Mouse (Mus musculus) midbrain, embryonic 12.5 days (tissue): Measurements from ENCODE around the gene Ccdc155. TPM values are rescaled to one million over a fixed set of nuclear protein-coding genes. Genes with fewer than 3 reads are reported as not detected.
A peak's percentile ranks its signal among the peaks of the same experiment; 100 is the strongest.
"Not testable (repeated sequence)": the region's sequence is repeated elsewhere in the genome, so short reads cannot be mapped to it uniquely, and the experiment has no call there.

Source experiments
- ATAC-seq: fragments of 200-750 bp; cut with Nextera tagmentation; 2 replicates; pipeline ENCODE4 v1.8.0; 2017; ENCODE audit warnings: low read depth, moderate TSS enrichment, moderate library complexity; ENCODE audit not compliant: low FRiP score
- H3K27ac ChIP-seq: fragments of 300-500 bp; sonication (generic); replicated peaks from 2 replicates; pipeline ENCODE4 v1.5.1; 2016; ENCODE audit warnings: mild to moderate bottlenecking
- H3K27me3 ChIP-seq: fragments of 300-500 bp; sonication (generic); 2 replicates; pipeline ENCODE4 v1.6.1; 2016; ENCODE audit warnings: mild to moderate bottlenecking
- H3K36me3 ChIP-seq: fragments of 300-500 bp; sonication (generic); 2 replicates; pipeline ENCODE4 v1.6.1; 2016
- H3K4me1 ChIP-seq: fragments of 300-500 bp; sonication (generic); 2 replicates; pipeline ENCODE4 v1.6.1; 2016
- H3K4me2 ChIP-seq: fragments of 300-500 bp; sonication (generic); replicated peaks from 2 replicates; pipeline ENCODE4 v1.6.1; 2016; ENCODE audit warnings: mild to moderate bottlenecking, moderate library complexity
- H3K4me3 ChIP-seq: fragments of 300-500 bp; sonication (generic); 2 replicates; pipeline ENCODE4 v1.5.1; 2016; ENCODE audit warnings: mild to moderate bottlenecking
- H3K9ac ChIP-seq: fragments of 300-500 bp; sonication (generic); replicated peaks from 2 replicates; pipeline ENCODE4 v1.6.1; 2016; ENCODE audit warnings: mild to moderate bottlenecking, moderate library complexity
- H3K9me3 ChIP-seq: fragments of 300-500 bp; sonication (generic); 2 replicates; pipeline ENCODE4 v1.6.1; 2016; ENCODE audit warnings: mild to moderate bottlenecking
- WGBS: fragments of 180-500 bp; shearing (Covaris S2); methylation state at CpG from one replicate; pipeline ENCODE4 v1.1.7; 2016; 5-methylcytosine and 5-hydroxymethylcytosine counted together
- polyA plus RNA-seq: library from polyadenylated mRNA; unstranded; fragments of >200 nt; fragmentation: Nextera tagmentation; extraction: Ambion mirVana; gene quantifications from 2 replicates; pipeline ENCODE4 v1.2.1, GENCODE M21; 2016

Ccdc155 gene
- polyA plus RNA-seq, 1 experiment from 2014 or later = 0.63 TPM

DNA sequence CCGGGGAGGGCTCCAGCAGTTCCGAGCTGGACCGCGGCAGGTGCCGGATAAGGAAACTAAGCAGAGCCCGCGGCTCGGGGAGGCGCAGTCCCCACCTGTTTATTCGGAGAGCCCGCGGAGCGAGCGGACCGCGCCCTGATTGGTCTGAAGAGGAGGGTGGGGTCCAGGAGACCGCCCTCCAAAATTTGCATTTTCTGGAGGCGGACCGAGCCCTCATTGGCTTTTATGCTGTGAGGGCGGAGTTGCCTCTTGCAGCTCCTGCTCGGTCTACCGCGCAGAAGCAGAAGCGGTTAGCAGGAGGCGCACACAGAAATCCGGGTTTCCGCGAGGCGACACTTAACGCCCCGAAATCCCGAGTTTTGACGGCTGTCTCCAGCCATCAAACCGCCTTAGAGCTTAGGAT is 22.5 kb downstream of the Ccdc155 start:
- Histone ChIP-seq H3K9ac (no peak overlapping the region; the same call in 1 of the 2 replicates), H3K27ac (no peak overlapping the region), H3K4me2 (peak overlapping the region; percentile 48), H3K9me3 (no peaks in the 10 kb centered on the region), H3K27me3 (peaks cover 99% of the 10 kb centered on the region), H3K4me3 (peak overlapping the region; percentile 25; the same call in 1 of the 2 replicates), H3K36me3 (no peaks in the 10 kb centered on the region), H3K4me1 (peaks cover 16% of the 10 kb centered on the region)
- 1% methylated on average over 34 of the region's 34 CpGs for WGBS
- peak; percentile 71; the same call in 1 of the 2 replicates for ATAC-seq

DNA sequence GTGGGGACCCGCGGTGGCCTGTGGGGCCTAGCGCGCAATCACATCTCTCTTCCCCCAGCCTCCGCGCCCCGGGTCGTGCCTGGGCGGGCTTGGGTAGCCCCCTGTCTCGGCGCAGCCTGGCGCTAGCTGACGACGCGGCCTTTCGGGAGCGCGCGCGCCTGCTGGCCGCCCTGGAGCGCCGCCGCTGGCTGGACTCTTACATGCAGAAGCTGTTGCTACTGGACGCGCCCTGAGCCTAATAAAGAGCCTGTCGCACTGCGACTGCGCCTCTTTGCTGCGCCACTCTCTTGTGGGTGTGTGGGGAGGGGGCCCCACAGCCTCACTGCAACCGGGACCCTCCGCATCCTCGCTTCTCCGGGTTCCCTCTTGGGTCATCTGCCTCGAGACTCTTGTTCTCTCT is 23.2 kb downstream of the Ccdc155 start:
- no peak overlapping the region for H3K9ac ChIP-seq
- peak overlapping the region; percentile 25 for H3K4me3 ChIP-seq
- peaks cover 17% of the 10 kb centered on the region for H3K4me1 ChIP-seq
- 5% methylated on average over 35 of the region's 35 CpGs for WGBS
- peaks cover 100% of the 10 kb centered on the region for H3K27me3 ChIP-seq
- H3K36me3 ChIP-seq = no peaks in the 10 kb centered on the region
- ATAC-seq = 0 out of 2 replicates have a peak, but pooled peaks have one; percentile 23
- no peak overlapping the region for H3K27ac ChIP-seq
- H3K4me2 ChIP-seq = peak overlapping the region; percentile 48
- no peaks in the 10 kb centered on the region for H3K9me3 ChIP-seq

DNA sequence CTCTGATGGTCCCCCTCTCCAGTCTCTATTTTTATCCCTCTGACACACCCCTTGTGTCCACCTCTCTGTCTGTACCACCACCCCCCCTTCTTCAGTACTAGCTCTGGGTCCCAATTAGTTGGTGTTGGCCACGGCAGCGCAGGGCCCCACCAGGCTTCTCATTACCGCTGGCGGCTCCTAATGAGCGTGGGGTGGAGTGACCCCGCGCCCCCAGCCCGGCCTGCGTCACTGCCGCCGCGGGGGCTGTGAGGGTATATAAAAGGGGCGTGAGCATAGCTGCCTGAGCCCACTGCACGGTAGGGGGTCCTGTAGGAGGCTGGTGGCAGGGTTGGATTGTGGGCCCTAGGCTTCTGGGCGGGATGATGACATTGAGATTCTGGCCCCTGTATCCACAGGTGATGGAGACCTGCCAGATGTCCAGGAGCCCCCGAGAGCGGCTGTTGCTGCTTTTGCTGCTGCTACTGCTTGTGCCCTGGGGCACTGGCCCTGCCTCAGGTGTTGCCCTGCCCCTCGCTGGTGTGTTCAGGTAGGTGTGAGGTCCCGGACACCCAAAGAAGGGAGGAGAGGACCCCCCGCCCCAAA is 23.7 kb downstream of the Ccdc155 start, which contains the start of gene Pth2:
TSS of gene Pth2 (plus strand) at position 100 of the 582 bp plus-strand sequence.
- H3K4me2 ChIP-seq = peak within 1 kb of the TSS; percentile 48
- no peak within 1 kb of the TSS for H3K27ac ChIP-seq
- no peak for ATAC-seq
- no peak within 1 kb of the TSS for H3K9ac ChIP-seq
- peak within 1 kb of the TSS; percentile 25 for H3K4me3 ChIP-seq
- H3K36me3 ChIP-seq = no peaks in the 10 kb centered on the region
- H3K9me3 ChIP-seq = no peaks in the 10 kb centered on the region
- WGBS = 23% methylated on average over 19 of the region's 20 CpGs
- H3K27me3 ChIP-seq = peaks cover 100% of the 10 kb centered on the region
- peaks cover 22% of the 10 kb centered on the region for H3K4me1 ChIP-seq

DNA sequence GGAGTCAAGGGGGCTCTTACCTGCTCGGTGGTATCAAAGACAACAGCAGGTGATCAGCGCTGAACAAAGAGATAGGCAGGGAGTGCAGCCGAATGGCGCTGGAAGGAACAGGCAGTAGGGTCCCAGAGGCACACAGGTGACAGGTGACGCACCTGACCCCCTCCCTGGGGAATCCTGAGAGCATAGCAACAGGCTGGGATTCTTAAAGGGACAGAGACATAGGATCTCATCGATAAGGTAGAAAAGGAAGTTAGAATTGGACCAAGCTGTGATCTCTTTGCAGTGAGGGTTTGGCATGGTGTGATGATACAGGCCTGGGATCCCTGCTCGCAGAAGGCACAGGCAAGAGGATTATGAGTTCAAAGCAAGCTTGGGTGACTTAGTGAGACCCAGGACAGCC is 25.2 kb downstream of the Ccdc155 start, which contains the start of gene Gfy:
TSS of gene Gfy (minus strand) at position 101 of the 400 bp plus-strand sequence.
- 22% methylated on average over 7 of the region's 7 CpGs for WGBS
- no peaks in the 10 kb centered on the region for H3K9me3 ChIP-seq

DNA sequence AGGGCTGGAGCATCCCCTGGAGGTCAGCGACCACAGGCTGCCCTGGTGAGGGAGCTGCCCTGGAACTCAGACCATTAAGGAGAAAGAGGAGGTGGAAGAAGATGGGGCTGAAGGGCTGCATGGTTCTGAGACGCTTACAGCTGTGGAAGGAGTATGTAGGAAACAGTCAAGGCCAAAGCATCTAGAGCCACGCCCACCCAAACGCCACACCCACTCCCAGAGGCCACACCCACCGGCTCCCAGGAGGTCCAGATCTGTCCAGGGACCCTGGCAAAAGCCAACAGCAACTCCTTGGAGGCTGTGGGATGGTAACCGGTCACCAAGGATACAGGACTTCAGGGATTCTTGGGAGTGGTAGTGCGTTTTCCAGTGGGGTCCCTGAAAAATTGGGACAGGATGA is 26.1 kb downstream of the Ccdc155 start:
- H3K27ac ChIP-seq = no peak overlapping the region
- no peak overlapping the region for H3K9ac ChIP-seq
- no peak overlapping the region for H3K4me3 ChIP-seq
- 22% methylated on average over 7 of the region's 7 CpGs for WGBS
- H3K4me2 ChIP-seq = no peak overlapping the region
- H3K9me3 ChIP-seq = no peaks in the 10 kb centered on the region
- H3K4me1 ChIP-seq = peaks cover 32% of the 10 kb centered on the region
- no peaks in the 10 kb centered on the region for H3K36me3 ChIP-seq
- peaks cover 98% of the 10 kb centered on the region for H3K27me3 ChIP-seq
- ATAC-seq = no peak

More for the DNA sequence above, 25.2 kb downstream of the Ccdc155 start, which contains the start of gene Gfy:
- Histone ChIP-seq H3K4me1 (peaks cover 32% of the 10 kb centered on the region), H3K9ac (no peak within 1 kb of the TSS), H3K27ac (no peak within 1 kb of the TSS), H3K36me3 (no peaks in the 10 kb centered on the region), H3K27me3 (peaks cover 100% of the 10 kb centered on the region), H3K4me2 (no peak within 1 kb of the TSS), H3K4me3 (no peak within 1 kb of the TSS)
- ATAC-seq = no peak

DNA sequence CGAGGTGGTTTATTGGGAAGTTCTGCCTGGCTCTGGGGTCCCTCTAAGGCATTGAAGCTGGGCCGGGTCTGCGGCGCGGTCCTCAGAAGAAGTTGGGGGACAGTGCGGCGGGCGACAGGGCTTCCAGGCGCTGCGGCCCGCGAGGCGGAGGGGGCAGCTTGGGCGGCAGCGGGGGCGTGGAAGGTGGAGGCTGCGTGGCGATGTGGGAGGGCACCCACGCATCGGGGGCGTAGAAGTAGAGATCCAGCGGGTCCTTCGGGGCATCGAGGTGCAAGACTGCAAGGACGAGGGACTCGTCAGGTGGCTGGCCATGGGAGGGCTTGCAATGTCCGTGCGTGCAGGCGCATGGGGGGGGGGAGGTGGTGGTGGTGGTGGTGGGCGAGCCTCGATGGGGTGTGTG is 28.3 kb downstream of the Ccdc155 start:
- Histone ChIP-seq H3K9me3 (no peaks in the 10 kb centered on the region), H3K27ac (no peak overlapping the region), H3K9ac (no peak overlapping the region), H3K4me2 (peak overlapping the region; percentile 29), H3K36me3 (no peaks in the 10 kb centered on the region), H3K27me3 (peaks cover 97% of the 10 kb centered on the region), H3K4me3 (peak overlapping the region; percentile 26), H3K4me1 (peaks cover 18% of the 10 kb centered on the region)
- no peak for ATAC-seq
- WGBS = 2% methylated on average over 31 of the region's 31 CpGs

DNA sequence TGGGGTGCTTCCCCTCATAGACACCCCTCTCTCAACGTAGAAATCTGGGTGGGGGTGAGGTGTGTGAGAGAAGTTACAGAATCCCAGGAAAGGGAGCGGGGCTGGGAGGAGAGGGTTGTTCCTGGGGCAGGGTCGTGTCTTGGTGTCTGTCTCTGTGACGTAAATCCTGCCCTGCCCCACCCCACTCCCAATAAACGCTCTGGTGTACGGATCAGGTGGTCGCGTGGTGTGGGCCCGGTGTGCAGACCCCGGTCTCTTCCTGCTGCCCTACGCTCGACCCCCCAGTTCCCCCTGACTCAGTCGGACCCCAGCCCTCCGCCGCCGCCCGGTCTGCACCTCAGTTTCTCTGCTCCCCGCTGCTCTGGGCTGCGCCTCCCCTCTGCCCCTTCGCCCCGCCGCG is 28.8 kb downstream of the Ccdc155 start:
- Histone ChIP-seq H3K4me3 (peak overlapping the region; percentile 26), H3K9ac (no peak overlapping the region), H3K9me3 (no peaks in the 10 kb centered on the region), H3K4me1 (peaks cover 16% of the 10 kb centered on the region), H3K4me2 (peak overlapping the region; percentile 29), H3K27me3 (peaks cover 96% of the 10 kb centered on the region), H3K27ac (no peak overlapping the region), H3K36me3 (no peaks in the 10 kb centered on the region)
- ATAC-seq = no peak
- WGBS = 2% methylated on average over 23 of the region's 23 CpGs

DNA sequence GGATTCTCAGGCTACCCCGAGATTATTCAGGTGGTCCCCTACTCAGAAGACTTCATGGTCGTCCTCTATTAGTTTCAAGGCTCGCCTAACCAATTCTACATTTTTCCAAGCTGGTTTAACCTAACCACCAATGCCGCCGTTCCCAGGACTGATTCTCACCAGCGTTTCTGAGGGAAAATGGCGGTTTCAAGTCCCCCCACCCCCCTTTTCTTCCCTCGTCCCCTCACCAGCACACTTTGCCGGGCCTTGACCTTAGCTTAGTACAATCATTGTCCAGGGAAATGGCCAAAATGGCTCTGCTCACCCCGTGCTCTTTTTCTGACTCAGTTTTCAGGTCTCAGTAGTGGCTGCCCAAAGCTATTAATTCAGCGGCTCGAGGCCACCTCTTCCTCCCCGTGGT is 29.3 kb downstream of the Ccdc155 start:
- Histone ChIP-seq H3K27me3 (peaks cover 96% of the 10 kb centered on the region), H3K9me3 (peaks cover 1% of the 10 kb centered on the region; the same call in 1 of the 2 replicates), H3K4me3 (no peak overlapping the region), H3K27ac (no peak overlapping the region), H3K4me2 (0 out of 2 replicates have a peak overlapping the region, but pooled peaks have one; percentile 32), H3K4me1 (peaks cover 16% of the 10 kb centered on the region), H3K36me3 (no peaks in the 10 kb centered on the region), H3K9ac (no peak overlapping the region)
- 2% methylated on average over 13 of the region's 13 CpGs for WGBS
- no peak for ATAC-seq

DNA sequence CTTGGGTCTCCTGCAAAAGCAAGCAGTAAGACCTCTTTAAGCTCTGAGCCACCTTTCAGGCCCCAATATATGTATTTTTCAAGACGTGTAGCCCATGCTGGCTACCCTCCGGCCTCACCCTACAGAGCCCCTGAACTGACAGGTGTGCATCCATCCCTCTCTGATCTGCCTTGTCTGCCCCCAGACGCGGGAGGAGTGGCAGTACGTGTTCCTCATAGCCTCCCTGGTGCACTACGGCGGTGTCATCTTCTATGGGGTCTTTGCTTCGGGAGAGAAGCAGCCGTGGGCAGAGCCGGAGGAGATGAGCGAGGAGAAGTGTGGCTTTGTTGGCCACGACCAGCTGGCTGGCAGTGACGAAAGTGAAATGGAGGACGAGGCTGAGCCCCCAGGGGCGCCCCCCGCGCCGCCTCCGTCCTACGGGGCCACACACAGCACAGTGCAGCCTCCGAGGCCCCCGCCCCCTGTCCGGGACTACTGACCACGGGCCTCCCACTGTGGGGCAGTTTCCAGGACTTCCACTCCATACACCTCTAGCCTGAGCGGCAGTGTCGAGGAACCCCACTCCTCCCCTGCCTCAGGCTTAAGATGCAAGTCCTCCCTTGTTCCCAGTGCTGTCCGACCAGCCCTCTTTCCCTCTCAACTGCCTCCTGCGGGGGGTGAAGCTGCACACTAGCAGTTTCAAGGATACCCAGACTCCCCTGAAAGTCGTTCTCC is 30.0 kb downstream of the Ccdc155 start:
- ATAC-seq = no peak
- peaks cover 16% of the 10 kb centered on the region for H3K4me1 ChIP-seq
- peak overlapping the region; percentile 19 for H3K4me3 ChIP-seq
- WGBS = 3% methylated on average over 29 of the region's 29 CpGs
- H3K36me3 ChIP-seq = no peaks in the 10 kb centered on the region
- H3K9me3 ChIP-seq = peaks cover 8% of the 10 kb centered on the region; the same call in 1 of the 2 replicates
- H3K9ac ChIP-seq = no peak overlapping the region
- H3K4me2 ChIP-seq = peak overlapping the region; percentile 32; the same call in 1 of the 2 replicates
- H3K27me3 ChIP-seq = peaks cover 96% of the 10 kb centered on the region
- H3K27ac ChIP-seq = no peak overlapping the region

DNA sequence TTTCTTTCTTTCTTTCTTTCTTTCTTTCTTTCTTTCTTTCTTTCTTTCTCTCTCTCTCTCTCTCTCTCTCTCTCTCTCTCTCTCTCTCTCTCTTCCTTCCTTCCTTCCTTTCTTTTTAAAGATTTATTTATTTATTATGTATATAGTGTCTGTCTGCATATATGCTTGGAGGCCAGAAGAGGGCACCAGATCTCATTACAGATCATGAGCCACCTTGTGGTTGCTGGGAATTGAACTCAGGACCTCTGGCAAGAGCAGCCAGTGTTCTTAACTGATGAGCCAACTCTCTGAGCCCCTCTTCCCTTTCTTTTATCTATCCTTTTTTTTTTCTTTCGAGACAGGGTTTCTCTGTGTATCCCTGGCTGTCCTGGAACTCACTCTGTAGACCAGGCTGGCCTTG is 30.9 kb downstream of the Ccdc155 start:
- not testable (repeated sequence) for H3K9ac ChIP-seq, H3K36me3 ChIP-seq, ATAC-seq, H3K4me3 ChIP-seq, H3K27ac ChIP-seq, H3K4me2 ChIP-seq
- peaks cover 17% of the 10 kb centered on the region for H3K4me1 ChIP-seq
- 58% methylated on average over 1 of the region's 1 CpGs for WGBS
- H3K9me3 ChIP-seq = peaks cover 12% of the 10 kb centered on the region; the same call in 1 of the 2 replicates
- H3K27me3 ChIP-seq = peaks cover 96% of the 10 kb centered on the region

DNA sequence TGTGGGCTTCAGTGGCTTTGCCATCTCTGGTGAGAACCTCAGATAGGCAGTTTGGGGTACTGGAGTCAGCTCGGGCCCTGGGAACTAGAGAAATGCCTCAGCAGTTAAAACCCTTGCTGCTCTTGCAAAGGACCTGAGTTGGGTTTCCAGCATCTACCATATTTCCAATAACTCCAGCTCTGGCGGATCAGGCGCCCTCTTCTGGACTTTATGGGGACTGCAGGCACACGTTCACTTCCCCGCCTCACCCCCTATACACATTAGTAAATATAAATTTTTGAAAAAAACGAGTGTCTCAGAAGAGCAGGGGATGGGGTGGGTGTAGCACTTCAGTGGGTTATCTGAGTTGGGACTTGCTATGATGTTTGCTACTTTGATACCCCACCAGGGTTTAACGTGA is 31.7 kb downstream of the Ccdc155 start:
- Histone ChIP-seq H3K9me3 (peaks cover 12% of the 10 kb centered on the region; the same call in 1 of the 2 replicates), H3K27me3 (peaks cover 96% of the 10 kb centered on the region), H3K36me3 (no peaks in the 10 kb centered on the region), H3K4me2 (no peak overlapping the region), H3K9ac (no peak overlapping the region), H3K27ac (no peak overlapping the region), H3K4me3 (no peak overlapping the region), H3K4me1 (peaks cover 21% of the 10 kb centered on the region)
- no peak for ATAC-seq
- WGBS = 62% methylated on average over 7 of the region's 7 CpGs

DNA sequence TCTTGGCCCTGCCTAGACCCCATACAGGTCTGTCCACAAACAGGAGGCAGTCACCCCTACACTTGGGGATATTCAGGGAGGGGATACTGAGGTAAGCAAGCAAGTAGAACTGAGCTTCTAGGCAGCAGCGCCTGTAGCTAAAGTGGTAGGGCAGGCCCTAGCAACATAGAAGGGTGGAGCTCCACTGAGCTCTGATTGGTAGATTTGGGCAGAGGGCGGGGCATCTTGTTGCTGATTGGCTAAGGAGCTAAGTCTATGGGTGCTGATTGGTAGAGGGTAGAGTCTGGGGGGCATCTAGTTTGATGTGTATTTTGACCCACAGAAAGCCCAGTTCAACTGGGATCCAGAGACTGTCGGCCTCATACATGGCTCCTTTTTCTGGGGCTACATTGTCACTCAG is 35.2 kb downstream of the Ccdc155 start:
- Histone ChIP-seq H3K4me1 (peaks cover 10% of the 10 kb centered on the region; the same call in 1 of the 2 replicates), H3K4me3 (no peak overlapping the region), H3K9ac (no peak overlapping the region), H3K36me3 (no peaks in the 10 kb centered on the region), H3K4me2 (no peak overlapping the region), H3K27me3 (peaks cover 96% of the 10 kb centered on the region), H3K9me3 (peaks cover 12% of the 10 kb centered on the region; the same call in 1 of the 2 replicates), H3K27ac (no peak overlapping the region)
- ATAC-seq = no peak
- 92% methylated on average over 3 of the region's 3 CpGs for WGBS
